Mouse (Mus musculus): ENCODE measurements around the gene Gm1993. TPM values are rescaled to one million over a fixed set of nuclear protein-coding genes. Genes with fewer than 3 reads are reported as not detected.
"Not testable (repeated sequence)": the region's sequence is repeated elsewhere in the genome, so short reads cannot be mapped to it uniquely, and the experiment has no call there.

The Gm1993 gene
- not detected in 2 replicates for polyA plus RNA-seq (2015; fragmentation: Nextera tagmentation; extraction: Ambion mirVana)

DNA sequence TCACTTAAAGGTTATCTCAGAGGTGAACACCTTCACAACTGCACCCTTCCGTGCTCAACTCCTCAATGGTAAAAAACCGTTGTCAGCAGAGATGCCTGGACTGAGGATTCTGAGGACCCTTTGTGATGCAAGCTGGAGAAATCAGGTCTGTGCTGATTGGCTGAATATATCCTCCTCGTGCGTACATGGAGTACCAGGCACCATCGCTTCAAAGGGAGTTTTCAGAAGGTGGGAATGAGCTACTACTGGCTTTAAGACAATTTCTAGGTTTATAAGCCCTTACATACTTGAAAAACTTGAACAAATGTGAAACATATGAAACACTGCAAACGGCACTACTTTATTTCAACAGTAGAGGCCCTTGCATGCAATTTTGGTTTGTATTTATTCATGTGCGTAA is at the start of gene Gm1993:
Gm1993 (minus strand) TSS at position 101 of the 400 bp plus-strand sequence.
- not testable (repeated sequence) for DNase-seq (ENCODE audit: low spot score)

Data from thymus, postnatal 0 days (tissue).